Mouse (Mus musculus) midbrain, embryonic 12.5 days (tissue): ENCODE measurements around the gene Krt15. TPM values are rescaled to one million over a fixed set of nuclear protein-coding genes. Genes with fewer than 3 reads are reported as not detected.

Source experiments
- ATAC-seq: fragments of 200-750 bp; cut with Nextera tagmentation; 2 replicates; pipeline ENCODE4 v1.8.0; 2017; ENCODE audit warnings: low read depth, moderate TSS enrichment, moderate library complexity; ENCODE audit not compliant: low FRiP score
- H3K27ac ChIP-seq: fragments of 300-500 bp; sonication (generic); replicated peaks from 2 replicates; pipeline ENCODE4 v1.5.1; 2016; ENCODE audit warnings: mild to moderate bottlenecking
- H3K27me3 ChIP-seq: fragments of 300-500 bp; sonication (generic); 2 replicates; pipeline ENCODE4 v1.6.1; 2016; ENCODE audit warnings: mild to moderate bottlenecking
- H3K36me3 ChIP-seq: fragments of 300-500 bp; sonication (generic); 2 replicates; pipeline ENCODE4 v1.6.1; 2016
- H3K4me1 ChIP-seq: fragments of 300-500 bp; sonication (generic); 2 replicates; pipeline ENCODE4 v1.6.1; 2016
- H3K4me2 ChIP-seq: fragments of 300-500 bp; sonication (generic); replicated peaks from 2 replicates; pipeline ENCODE4 v1.6.1; 2016; ENCODE audit warnings: mild to moderate bottlenecking, moderate library complexity
- H3K4me3 ChIP-seq: fragments of 300-500 bp; sonication (generic); 2 replicates; pipeline ENCODE4 v1.5.1; 2016; ENCODE audit warnings: mild to moderate bottlenecking
- H3K9ac ChIP-seq: fragments of 300-500 bp; sonication (generic); replicated peaks from 2 replicates; pipeline ENCODE4 v1.6.1; 2016; ENCODE audit warnings: mild to moderate bottlenecking, moderate library complexity
- H3K9me3 ChIP-seq: fragments of 300-500 bp; sonication (generic); 2 replicates; pipeline ENCODE4 v1.6.1; 2016; ENCODE audit warnings: mild to moderate bottlenecking
- WGBS: fragments of 180-500 bp; shearing (Covaris S2); methylation state at CpG from one replicate; pipeline ENCODE4 v1.1.7; 2016; 5-methylcytosine and 5-hydroxymethylcytosine counted together
- polyA plus RNA-seq: library from polyadenylated mRNA; unstranded; fragments of >200 nt; fragmentation: Nextera tagmentation; extraction: Ambion mirVana; gene quantifications from 2 replicates; pipeline ENCODE4 v1.2.1, GENCODE M21; 2016

Krt15 gene
- polyA plus RNA-seq, 1 experiment from 2014 or later, result 7.8 TPM

GRCm38 (mm10) chr11:100113742-100114029 lies 22.0 kb downstream of the Krt15 start:
- ATAC-seq, result no peak
- Histone ChIP-seq H3K9ac (no peak overlapping the region), H3K4me1 (no peaks in the 10 kb centered on the region), H3K27ac (no peak overlapping the region), H3K4me2 (no peak overlapping the region), H3K4me3 (no peak overlapping the region), H3K9me3 (no peaks in the 10 kb centered on the region), H3K27me3 (no peaks in the 10 kb centered on the region), H3K36me3 (no peaks in the 10 kb centered on the region)
- 82% methylated on average over 2 of the region's 2 CpGs for WGBS

- no peaks in the 10 kb centered on the region for H3K4me1 ChIP-seq
- no peaks in the 10 kb centered on the region for H3K9me3 ChIP-seq
- H3K4me3 ChIP-seq, result no peak overlapping the region
- H3K27ac ChIP-seq, result no peak overlapping the region
- no peak overlapping the region for H3K4me2 ChIP-seq
- WGBS, result 86% methylated on average over 11 of the region's 11 CpGs
- no peak overlapping the region for H3K9ac ChIP-seq
- H3K36me3 ChIP-seq, result no peaks in the 10 kb centered on the region
- H3K27me3 ChIP-seq, result no peaks in the 10 kb centered on the region
- no peak for ATAC-seq
Observed at GRCm38 (mm10) chr11:100112935-100113741, 22.6 kb downstream of the Krt15 start.

GRCm38 (mm10) chr11:100105576-100106122 lies 30.1 kb downstream of the Krt15 start, which contains the start of gene Krt36:
Gene Krt36 (minus strand): TSS chr11:100105626.
- ATAC-seq, result no peak
- Histone ChIP-seq H3K4me3 (no peak within 1 kb of the TSS), H3K27ac (no peak within 1 kb of the TSS), H3K4me2 (no peak within 1 kb of the TSS), H3K9ac (no peak within 1 kb of the TSS), H3K4me1 (no peaks in the 10 kb centered on the region), H3K27me3 (no peaks in the 10 kb centered on the region), H3K9me3 (no peaks in the 10 kb centered on the region), H3K36me3 (no peaks in the 10 kb centered on the region)
- 90% methylated on average over 6 of the region's 6 CpGs for WGBS

GRCm38 (mm10) chr11:100102693-100103429 lies 32.9 kb downstream of the Krt15 start:
- H3K27ac ChIP-seq, result no peak overlapping the region
- no peaks in the 10 kb centered on the region for H3K36me3 ChIP-seq
- H3K4me2 ChIP-seq, result no peak overlapping the region
- 64% methylated on average over 15 of the region's 15 CpGs for WGBS
- no peaks in the 10 kb centered on the region for H3K9me3 ChIP-seq
- no peaks in the 10 kb centered on the region for H3K4me1 ChIP-seq
- no peak for ATAC-seq
- H3K9ac ChIP-seq, result no peak overlapping the region
- no peak overlapping the region for H3K4me3 ChIP-seq
- no peaks in the 10 kb centered on the region for H3K27me3 ChIP-seq

- Histone ChIP-seq H3K27me3 (no peaks in the 10 kb centered on the region), H3K4me3 (no peak overlapping the region), H3K4me1 (no peaks in the 10 kb centered on the region), H3K9me3 (no peaks in the 10 kb centered on the region), H3K27ac (no peak overlapping the region), H3K4me2 (no peak overlapping the region), H3K36me3 (no peaks in the 10 kb centered on the region), H3K9ac (no peak overlapping the region)
- ATAC-seq, result no peak
- 88% methylated on average over 4 of the region's 4 CpGs for WGBS
Observed at GRCm38 (mm10) chr11:100100391-100100790, 35.3 kb downstream of the Krt15 start.

- Histone ChIP-seq H3K4me3 (no peak overlapping the region), H3K4me2 (no peak overlapping the region), H3K27ac (no peak overlapping the region), H3K27me3 (no peaks in the 10 kb centered on the region), H3K9ac (no peak overlapping the region), H3K4me1 (no peaks in the 10 kb centered on the region), H3K36me3 (no peaks in the 10 kb centered on the region), H3K9me3 (no peaks in the 10 kb centered on the region)
- no peak for ATAC-seq
- WGBS, result 78% methylated on average over 9 of the region's 9 CpGs
Observed at GRCm38 (mm10) chr11:100097819-100098218, 37.9 kb downstream of the Krt15 start.

GRCm38 (mm10) chr11:100096141-100096540 lies 39.6 kb downstream of the Krt15 start, which contains the start of gene Krt35:
Gene Krt35 (minus strand): TSS chr11:100096241.
- Histone ChIP-seq H3K4me3 (no peak within 1 kb of the TSS), H3K27ac (no peak within 1 kb of the TSS), H3K9me3 (no peaks in the 10 kb centered on the region), H3K36me3 (no peaks in the 10 kb centered on the region), H3K4me2 (no peak within 1 kb of the TSS), H3K27me3 (no peaks in the 10 kb centered on the region), H3K9ac (no peak within 1 kb of the TSS), H3K4me1 (no peaks in the 10 kb centered on the region)
- WGBS, result 93% methylated on average over 9 of the region's 9 CpGs
- no peak for ATAC-seq

GRCm38 (mm10) chr11:100088378-100089025 lies 47.2 kb downstream of the Krt15 start:
- Histone ChIP-seq H3K9ac (no peak overlapping the region), H3K36me3 (no peaks in the 10 kb centered on the region), H3K27ac (no peak overlapping the region), H3K4me1 (no peaks in the 10 kb centered on the region), H3K27me3 (no peaks in the 10 kb centered on the region), H3K4me2 (no peak overlapping the region), H3K9me3 (no peaks in the 10 kb centered on the region), H3K4me3 (no peak overlapping the region)
- 72% methylated on average over 7 of the region's 7 CpGs for WGBS
- ATAC-seq, result no peak

GRCm38 (mm10) chr11:100087861-100088260 lies 47.9 kb downstream of the Krt15 start, which contains the start of gene Krt32:
Gene Krt32 (minus strand): TSS chr11:100088226.
- no peak within 1 kb of the TSS for H3K4me3 ChIP-seq
- ATAC-seq, result no peak
- H3K4me1 ChIP-seq, result no peaks in the 10 kb centered on the region
- H3K9ac ChIP-seq, result no peak within 1 kb of the TSS
- 91% methylated on average over 10 of the region's 10 CpGs for WGBS
- H3K27me3 ChIP-seq, result no peaks in the 10 kb centered on the region
- H3K4me2 ChIP-seq, result no peak within 1 kb of the TSS
- H3K9me3 ChIP-seq, result no peaks in the 10 kb centered on the region
- H3K36me3 ChIP-seq, result no peaks in the 10 kb centered on the region
- H3K27ac ChIP-seq, result no peak within 1 kb of the TSS

Other genes with a start within 250 kb of the Krt15 start
- not detected in 2 replicates for gene Krtap31-1, start 228.0 kb downstream of the Krt15 start, polyA plus RNA-seq
- gene Gm11565, start 221.2 kb downstream of the Krt15 start, polyA plus RNA-seq, result not detected in 2 replicates
- gene Krtap31-2, start 199.6 kb downstream of the Krt15 start, polyA plus RNA-seq, result not detected in 2 replicates
- gene Krtap9-5, start 187.5 kb downstream of the Krt15 start, polyA plus RNA-seq, result not detected in 2 replicates
- not detected in 2 replicates for gene Krtap29-1, start 156.9 kb downstream of the Krt15 start, polyA plus RNA-seq
- gene Krtap16-1, start 149.3 kb downstream of the Krt15 start, polyA plus RNA-seq, result not detected in 2 replicates
- gene Krtap17-1, start 141.9 kb downstream of the Krt15 start, polyA plus RNA-seq, result not detected in 2 replicates
- gene Krt33a, start 119.7 kb downstream of the Krt15 start, polyA plus RNA-seq, result not detected in 2 replicates
- gene Krt33b, start 106.1 kb downstream of the Krt15 start, polyA plus RNA-seq, result not detected in 2 replicates
- not detected in 2 replicates for gene Krt34, start 94.4 kb downstream of the Krt15 start, polyA plus RNA-seq
- gene Krt31, start 85.4 kb downstream of the Krt15 start, polyA plus RNA-seq, result not detected in 2 replicates
- gene Krt32, start 47.7 kb downstream of the Krt15 start, polyA plus RNA-seq, result not detected in 2 replicates
- gene Krt35, start 39.7 kb downstream of the Krt15 start, polyA plus RNA-seq, result not detected in 2 replicates
- not detected in 2 replicates for gene Krt36, start 30.3 kb downstream of the Krt15 start, polyA plus RNA-seq
- not detected in 2 replicates for gene Krt13, start 14.4 kb downstream of the Krt15 start, polyA plus RNA-seq
- gene Krt19, start 12.7 kb upstream of the Krt15 start, polyA plus RNA-seq, result 3.7 and 5.4 TPM in 2 replicates
- gene Krt9, start 57.3 kb upstream of the Krt15 start, polyA plus RNA-seq, result not detected in 2 replicates
- 4.5 and 5.5 TPM in 2 replicates for gene Krt14, start 71.6 kb upstream of the Krt15 start, polyA plus RNA-seq
- not detected in 2 replicates for gene Krt16, start 113.0 kb upstream of the Krt15 start, polyA plus RNA-seq
- gene Krt17, start 125.1 kb upstream of the Krt15 start, polyA plus RNA-seq, result 0.56 and 1.1 TPM in 2 replicates
- not detected in 2 replicates for gene Krt42, start 133.9 kb upstream of the Krt15 start, polyA plus RNA-seq
- gene Eif1, start 184.0 kb upstream of the Krt15 start, polyA plus RNA-seq, result 1,467 and 1,563 TPM in 2 replicates
- gene Gast, start 198.5 kb upstream of the Krt15 start, polyA plus RNA-seq, result 0.97 and 1.2 TPM in 2 replicates
- 72.8 and 86.6 TPM in 2 replicates for gene Hap1, start 220.2 kb upstream of the Krt15 start, polyA plus RNA-seq